Mouse (Mus musculus) MEL (cell line): ENCODE results near the gene Aspdh.

Source experiments
- CTCF ChIP-seq, 3 experiments: IDR thresholded peaks in 2 of 3; conservative IDR thresholded peaks in 1 of 3; 2 replicates each; pipeline ENCODE4 v1.5.1; 2011 to 2012; ENCODE audit warnings: low read length in 3 of 3, low read depth in 2 of 3, mild to moderate bottlenecking in 2 of 3, improper control_type of control experiment in 1 of 3, inconsistent platforms in 1 of 3, mixed read lengths in 1 of 3, moderate library complexity in 1 of 3; ENCODE audit not compliant: control insufficient read depth in 1 of 3, insufficient read depth in 1 of 3, poor library complexity in 1 of 3, severe bottlenecking in 1 of 3
- MAZ ChIP-seq: IDR thresholded peaks from 2 replicates; pipeline ENCODE4 v1.6.1; 2012; ENCODE audit warnings: low read depth, mild to moderate bottlenecking, inconsistent platforms, low read length, improper control_type of control experiment
- POLR2A ChIP-seq, 2 experiments: IDR thresholded peaks; 2 replicates each; pipeline ENCODE4 v1.6.1; 2011 to 2012; ENCODE audit warnings: low read length in 2 of 2, mild to moderate bottlenecking in 2 of 2, control low read depth in 1 of 2, improper control_type of control experiment in 1 of 2, low read depth in 1 of 2, moderate library complexity in 1 of 2; ENCODE audit not compliant: control insufficient read depth in 1 of 2, insufficient read depth in 1 of 2, poor library complexity in 1 of 2
- SMC3 ChIP-seq: IDR thresholded peaks from 2 replicates; pipeline ENCODE4 v1.6.1; 2011; ENCODE audit warnings: low read depth, low read length, improper control_type of control experiment
- ZNF384 ChIP-seq: IDR thresholded peaks from 2 replicates; pipeline ENCODE4 v1.6.1; 2012; ENCODE audit warnings: low read depth, mild to moderate bottlenecking, inconsistent platforms, low read length, improper control_type of control experiment

DNA sequence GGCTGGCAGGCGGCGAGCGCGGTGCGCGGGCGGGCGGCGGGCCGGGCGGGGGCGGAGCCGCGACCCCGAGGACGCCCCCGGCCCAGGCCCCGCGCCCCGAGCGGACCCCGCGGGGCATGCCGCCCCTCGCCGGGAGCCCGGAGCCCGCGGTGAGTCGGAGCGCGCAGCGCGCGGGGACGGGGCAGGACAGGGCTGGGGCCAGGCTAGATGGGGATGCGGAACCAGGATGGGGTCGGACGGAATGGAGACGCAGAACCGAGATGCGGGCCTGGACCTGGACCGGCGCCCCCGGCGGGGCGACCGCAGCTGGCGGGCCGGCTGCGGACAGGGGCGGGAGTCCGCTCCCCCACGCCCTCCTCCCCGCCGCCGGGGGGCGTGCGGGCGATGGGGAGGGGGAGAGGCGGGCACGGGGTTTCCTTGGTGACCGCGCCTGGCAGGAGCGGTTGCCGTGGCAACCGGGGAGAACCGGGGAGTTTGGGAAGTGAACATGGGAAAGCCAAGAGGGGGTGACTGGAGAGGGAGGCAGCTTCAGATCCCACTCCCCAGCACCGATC, 36.1 kb upstream of the Aspdh start, which contains the start of gene Lrrc4b:
- TF ChIP-seq ZNF384 (no peak), SMC3 (no peak), POLR2A (IDR thresholded peaks at IDR 0.05; ENCODE audit: control insufficient read depth in 1 of 2, insufficient read depth in 1 of 2, low read depth in 1 of 2, low read length in 2 of 2, poor library complexity in 1 of 2) (no peak), CTCF (IDR thresholded peaks at IDR 0.05 in 2 of 3, conservative IDR thresholded peaks at IDR 0.05 in 1 of 3; ENCODE audit: control insufficient read depth in 1 of 3, insufficient read depth in 1 of 3, low read depth in 2 of 3, low read length in 3 of 3, poor library complexity in 1 of 3, severe bottlenecking in 1 of 3) (no peak), MAZ (no peak)
